Mouse (Mus musculus) MEL (cell line): ENCODE results near the gene Pigs. TPM values are rescaled to one million over a fixed set of nuclear protein-coding genes. Genes with fewer than 3 reads are reported as not detected.

Experiments used
- DNase-seq: peaks from one replicate; pipeline ENCODE4 v3.0.0; 2011; ENCODE audit warnings: low read depth, low spot score
- H3K27ac ChIP-seq: 2 replicates; pipeline ENCODE4 v1.5.1; 2012; ENCODE audit warnings: low read depth, mild to moderate bottlenecking, control low read depth, low read length, moderate library complexity; ENCODE audit not compliant: control insufficient read depth
- H3K27me3 ChIP-seq, 2 experiments: fragments of 150-350 bp in 1 of 2; sonication (generic) in 1 of 2; 2 replicates each; pipeline ENCODE4 v1.6.1; 2012; ENCODE audit warnings: low read length in 2 of 2, mild to moderate bottlenecking in 2 of 2, improper control_type of control experiment in 1 of 2, moderate library complexity in 1 of 2; ENCODE audit not compliant: insufficient read depth in 2 of 2, control insufficient read depth in 1 of 2
- H3K36me3 ChIP-seq, 2 experiments: 2 replicates each; pipeline ENCODE4 v1.6.1; 2012 to 2014; ENCODE audit warnings: low read length in 2 of 2, improper control_type of control experiment in 1 of 2, inconsistent platforms in 1 of 2, mild to moderate bottlenecking in 1 of 2; ENCODE audit not compliant: insufficient read depth in 2 of 2, control insufficient read depth in 1 of 2
- H3K4me1 ChIP-seq, 2 experiments: fragments of 150-350 bp in 1 of 2; sonication (generic) in 1 of 2; 2 replicates each; pipeline ENCODE4 v1.6.1; 2012; ENCODE audit warnings: low read length in 2 of 2, improper control_type of control experiment in 1 of 2, mild to moderate bottlenecking in 1 of 2; ENCODE audit not compliant: insufficient read depth in 2 of 2, control insufficient read depth in 1 of 2
- H3K4me3 ChIP-seq, 2 experiments: fragments of 150-350 bp in 1 of 2; sonication (generic) in 1 of 2; 2 replicates each; pipeline ENCODE4 v1.5.1; 2012; ENCODE audit warnings: low read depth in 2 of 2, low read length in 2 of 2, mild to moderate bottlenecking in 2 of 2, moderate library complexity in 2 of 2, control low read depth in 1 of 2, improper control_type of control experiment in 1 of 2; ENCODE audit not compliant: control insufficient read depth in 1 of 2, insufficient read depth in 1 of 2
- H3K79me2 ChIP-seq: 2 replicates; pipeline ENCODE4 v1.6.1; 2012; ENCODE audit warnings: mild to moderate bottlenecking, low read length, moderate library complexity; ENCODE audit not compliant: control insufficient read depth, poor library complexity, insufficient read depth
- H3K9ac ChIP-seq: 2 replicates; pipeline ENCODE4 v1.6.1; 2012; ENCODE audit warnings: low read depth, mild to moderate bottlenecking, control low read depth, low read length, moderate library complexity; ENCODE audit not compliant: control insufficient read depth, poor library complexity, severe bottlenecking
- H3K9me3 ChIP-seq: fragments of 150-350 bp; sonication (generic); replicated peaks from 2 replicates; pipeline ENCODE4 v1.6.1; 2012; ENCODE audit warnings: mild to moderate bottlenecking, low read length, improper control_type of control experiment, moderate library complexity; ENCODE audit not compliant: insufficient read depth
- EP300 ChIP-seq, 2 experiments: IDR thresholded peaks; 2 replicates each; pipeline ENCODE4 v1.6.1; 2011; ENCODE audit warnings: improper control_type of control experiment in 2 of 2, low read length in 2 of 2, low read depth in 1 of 2, mild to moderate bottlenecking in 1 of 2
- GABPA ChIP-seq: IDR thresholded peaks from 2 replicates; pipeline ENCODE4 v1.6.1; 2012; ENCODE audit warnings: low read depth, mild to moderate bottlenecking, inconsistent platforms, low read length, improper control_type of control experiment, moderate library complexity
- GATA1 ChIP-seq: IDR thresholded peaks from 2 replicates; pipeline ENCODE4 v1.6.1; 2011; ENCODE audit warnings: low read depth, low read length, improper control_type of control experiment
- JUND ChIP-seq: IDR thresholded peaks from 2 replicates; pipeline ENCODE4 v1.6.1; 2011; ENCODE audit warnings: low read depth, mild to moderate bottlenecking, improper control_type of control experiment, low read length
- KAT2A ChIP-seq: conservative IDR thresholded peaks from 2 replicates; pipeline ENCODE4 v1.6.1; 2012; ENCODE audit warnings: low read depth, low read length, improper control_type of control experiment, inconsistent platforms
- MAX ChIP-seq: IDR thresholded peaks from 2 replicates; pipeline ENCODE4 v1.6.1; 2011; ENCODE audit warnings: low read length, improper control_type of control experiment
- MEF2A ChIP-seq: IDR thresholded peaks from 2 replicates; pipeline ENCODE4 v1.6.1; 2014; ENCODE audit warnings: low read depth, mild to moderate bottlenecking, inconsistent platforms, low read length, improper control_type of control experiment; ENCODE audit not compliant: poor library complexity, insufficient replicate concordance, severe bottlenecking; ENCODE audit errors: extremely low read depth
- MYB ChIP-seq: IDR thresholded peaks from 2 replicates; pipeline ENCODE4 v1.6.1; 2011; ENCODE audit warnings: mild to moderate bottlenecking, low read depth, low read length, improper control_type of control experiment
- POLR2AphosphoS2 ChIP-seq: IDR thresholded peaks from 2 replicates; pipeline ENCODE4 v1.6.1; 2011; ENCODE audit warnings: low read length, improper control_type of control experiment
- RAD21 ChIP-seq: IDR thresholded peaks from 2 replicates; pipeline ENCODE4 v1.6.1; 2011; ENCODE audit warnings: mild to moderate bottlenecking, low read depth, low read length, improper control_type of control experiment
- SIN3A ChIP-seq: IDR thresholded peaks from 2 replicates; pipeline ENCODE4 v1.6.1; 2012; ENCODE audit warnings: low read length, improper control_type of control experiment, inconsistent platforms
- polyA plus RNA-seq, 2 experiments: library from polyadenylated mRNA; stranded (reverse) in 1 of 2; unstranded in 1 of 2; fragments of >175 nt in 1 of 2; fragments of >200 nt in 1 of 2; gene quantifications; 2 replicates each; pipeline versions ENCODE4 v1.2.1 to v1.2.4; 2012; ENCODE audit warnings: low replicate concordance in 2 of 2, low read depth in 1 of 2; ENCODE audit not compliant: insufficient read length in 2 of 2, insufficient read depth in 1 of 2, missing spikeins in 1 of 2
- total RNA-seq: library from RNA; depleted of rRNA; stranded (reverse); fragments of 300-350 nt; gene quantifications from 2 replicates; pipeline ENCODE4 v1.2.3, GENCODE M21; 2012

Pigs gene
- total and polyA plus RNA-seq, 3 experiments = 28.5 to 97.1 (median 51.2) TPM

DNA sequence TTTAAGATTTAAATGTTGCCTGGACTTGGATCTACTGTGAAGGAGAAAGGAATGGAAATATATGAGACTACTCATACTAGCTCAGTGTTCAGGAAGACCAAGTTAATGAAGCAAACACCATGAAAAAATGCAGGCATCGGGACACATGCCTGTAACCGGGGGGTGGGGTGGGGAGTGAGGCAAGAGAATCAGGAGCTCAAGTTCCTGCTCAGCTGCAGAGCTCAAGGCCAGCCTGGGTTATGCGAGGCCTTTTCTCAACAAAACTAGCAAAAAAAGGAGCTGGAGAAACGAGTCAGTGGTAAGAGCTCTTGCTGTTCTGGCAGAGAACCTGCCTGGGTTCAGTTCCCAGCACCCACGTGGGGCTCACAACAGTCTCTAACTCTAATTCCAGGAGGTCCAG is 5.8 kb downstream of the Pigs start:
- TF ChIP-seq JUND = no peak
- no peak for TF ChIP-seq MAX
- TF ChIP-seq POLR2AphosphoS2 = no peak
- no peak for TF ChIP-seq RAD21
- TF ChIP-seq GATA1 = no peak
- no peak for TF ChIP-seq SIN3A
- no peak for TF ChIP-seq MEF2A
- Histone ChIP-seq H3K4me1 (peaks cover 3% of the 10 kb centered on the region in 2 experiments; a peak in 2 of 4 replicates), H3K9me3 (no peaks in the 10 kb centered on the region), H3K9ac (no peak overlapping the region), H3K27ac (no peak overlapping the region), H3K79me2 (peaks cover 3% of the 10 kb centered on the region), H3K4me3 (no peak overlapping the region), H3K27me3 (no peaks in the 10 kb centered on the region), H3K36me3 (peaks cover 2 to 6% of the 10 kb centered on the region in 2 experiments; a peak in 1 of 4 replicates)
- DNase-seq = no peak

DNA sequence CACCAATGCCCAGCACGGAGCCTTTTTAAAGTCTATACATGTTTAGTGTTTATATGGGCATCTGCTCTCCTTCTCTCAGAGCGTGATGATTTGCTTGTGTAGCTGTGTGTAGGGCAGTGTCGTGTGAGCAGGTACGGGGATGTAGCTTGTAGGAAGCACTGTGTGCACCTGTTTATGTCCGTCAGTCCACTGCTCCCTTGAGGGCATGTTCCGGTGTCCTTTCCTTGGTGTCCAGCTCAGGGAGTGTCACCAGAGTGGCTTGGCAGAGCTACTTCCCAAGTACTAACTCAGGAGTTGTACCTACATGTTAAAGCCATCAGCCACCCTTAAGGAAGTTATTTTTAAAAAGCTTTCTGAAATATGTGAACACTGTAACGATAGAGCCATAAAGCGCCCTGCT is 8.8 kb downstream of the Pigs start:
- 0 out of 4 replicates have a peak, but pooled peaks cover 0 to 2% of the 10 kb centered on the region in 2 experiments for H3K36me3 ChIP-seq

DNA sequence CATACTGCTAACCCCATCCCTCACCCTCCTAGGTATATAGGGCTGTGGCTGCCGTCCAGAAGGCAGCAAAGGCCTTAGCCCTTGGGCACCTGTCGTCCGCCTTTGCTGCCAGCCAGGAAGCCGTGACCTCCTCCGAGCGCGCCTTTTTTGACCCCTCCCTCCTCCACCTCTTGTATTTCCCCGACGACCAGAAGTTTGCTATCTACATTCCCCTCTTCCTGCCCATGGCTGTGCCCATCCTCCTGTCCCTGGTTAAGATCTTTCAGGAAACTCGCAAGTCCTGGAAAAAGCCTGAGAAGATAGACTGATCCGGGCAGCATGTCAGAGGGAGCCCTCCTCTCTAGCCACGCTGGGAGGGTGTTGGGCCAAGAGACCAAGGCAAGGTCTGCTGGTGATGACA is 13.5 kb downstream of the Pigs start:
- Histone ChIP-seq H3K9ac (no peak overlapping the region), H3K79me2 (peaks cover 7% of the 10 kb centered on the region), H3K9me3 (no peaks in the 10 kb centered on the region), H3K4me1 (peaks cover 13 to 22% of the 10 kb centered on the region in 2 experiments), H3K27ac (no peak overlapping the region), H3K36me3 (peaks cover 0 to 21% of the 10 kb centered on the region in 2 experiments; a peak in 2 of 4 replicates), H3K27me3 (no peaks in the 10 kb centered on the region), H3K4me3 (no peak overlapping the region)
- DNase-seq = no peak
- TF ChIP-seq KAT2A (no peak), MAX (no peak), MYB (no peak)

More for the DNA sequence above, 8.8 kb downstream of the Pigs start:
- H3K27ac ChIP-seq = no peak overlapping the region
- H3K9ac ChIP-seq = no peak overlapping the region
- DNase-seq = no peak
- TF ChIP-seq EP300 (IDR thresholded peaks at IDR 0.05; ENCODE audit: low read depth in 1 of 2, low read length in 2 of 2) (no peak), MEF2A (no peak), JUND (no peak), GABPA (no peak)
- no peak overlapping the region for H3K4me3 ChIP-seq
- no peaks in the 10 kb centered on the region for H3K4me1 ChIP-seq
- no peaks in the 10 kb centered on the region for H3K79me2 ChIP-seq
- H3K9me3 ChIP-seq = no peaks in the 10 kb centered on the region
- no peaks in the 10 kb centered on the region for H3K27me3 ChIP-seq
